Mouse (Mus musculus) liver, embryonic 16.5 days (tissue): ENCODE measurements around the gene Ccdc167. TPM values are rescaled to one million over a fixed set of nuclear protein-coding genes. Genes with fewer than 3 reads are reported as not detected.
A peak's percentile ranks its signal among the peaks of the same experiment; 100 is the strongest.

Source experiments
- ATAC-seq: fragments of 200-750 bp; cut with Nextera tagmentation; 2 replicates; pipeline ENCODE4 v1.8.0; 2017; ENCODE audit warnings: low read depth, mild to moderate bottlenecking, moderate number of reproducible peaks, moderate library complexity
- H3K27ac ChIP-seq: fragments of 300-500 bp; sonication (generic); 2 replicates; pipeline ENCODE4 v1.5.1; 2014; ENCODE audit warnings: mild to moderate bottlenecking, low read length
- H3K27me3 ChIP-seq: fragments of 300-500 bp; sonication (generic); 2 replicates; pipeline ENCODE4 v1.6.1; 2014; ENCODE audit warnings: low read depth, low read length, mixed read lengths; ENCODE audit not compliant: control insufficient read depth, insufficient read depth
- H3K36me3 ChIP-seq: fragments of 300-500 bp; sonication (generic); 2 replicates; pipeline ENCODE4 v1.6.1; 2014; ENCODE audit warnings: mild to moderate bottlenecking; ENCODE audit not compliant: control insufficient read depth, insufficient read depth
- H3K4me1 ChIP-seq: fragments of 300-500 bp; sonication (generic); 2 replicates; pipeline ENCODE4 v1.6.1; 2014; ENCODE audit warnings: low read depth, low read length, mixed read lengths; ENCODE audit not compliant: control insufficient read depth
- H3K4me2 ChIP-seq: fragments of 300-500 bp; sonication (generic); 2 replicates; pipeline ENCODE4 v1.6.1; 2014; ENCODE audit warnings: low read depth, low read length, mixed read lengths
- H3K4me3 ChIP-seq: fragments of 300-500 bp; sonication (generic); 2 replicates; pipeline ENCODE4 v1.5.1; 2014; ENCODE audit warnings: low read depth, mild to moderate bottlenecking, low read length
- H3K9ac ChIP-seq: fragments of 300-500 bp; sonication (generic); 2 replicates; pipeline ENCODE4 v1.6.1; 2014; ENCODE audit warnings: low read depth, low read length
- H3K9me3 ChIP-seq: fragments of 300-500 bp; sonication (generic); replicated peaks from 2 replicates; pipeline ENCODE4 v1.6.1; 2016; ENCODE audit warnings: low read length; ENCODE audit not compliant: control insufficient read depth
- WGBS: fragments of 180-500 bp; shearing (Covaris S2); extraction: QIAGEN DNeasy Blood & Tissue Kit; methylation state at CpG from one replicate; pipeline ENCODE4 v1.1.7; 2014; ENCODE audit not compliant: insufficient replicate concordance; 5-methylcytosine and 5-hydroxymethylcytosine counted together
- polyA plus RNA-seq: library from polyadenylated mRNA; unstranded; fragments of >200 nt; fragmentation: Nextera tagmentation; extraction: Ambion mirVana; gene quantifications from 2 replicates; pipeline ENCODE4 v1.2.1, GENCODE M21; 2015

Ccdc167 gene
- polyA plus RNA-seq, 1 experiment from 2014 or later, result 6.8 TPM

DNA sequence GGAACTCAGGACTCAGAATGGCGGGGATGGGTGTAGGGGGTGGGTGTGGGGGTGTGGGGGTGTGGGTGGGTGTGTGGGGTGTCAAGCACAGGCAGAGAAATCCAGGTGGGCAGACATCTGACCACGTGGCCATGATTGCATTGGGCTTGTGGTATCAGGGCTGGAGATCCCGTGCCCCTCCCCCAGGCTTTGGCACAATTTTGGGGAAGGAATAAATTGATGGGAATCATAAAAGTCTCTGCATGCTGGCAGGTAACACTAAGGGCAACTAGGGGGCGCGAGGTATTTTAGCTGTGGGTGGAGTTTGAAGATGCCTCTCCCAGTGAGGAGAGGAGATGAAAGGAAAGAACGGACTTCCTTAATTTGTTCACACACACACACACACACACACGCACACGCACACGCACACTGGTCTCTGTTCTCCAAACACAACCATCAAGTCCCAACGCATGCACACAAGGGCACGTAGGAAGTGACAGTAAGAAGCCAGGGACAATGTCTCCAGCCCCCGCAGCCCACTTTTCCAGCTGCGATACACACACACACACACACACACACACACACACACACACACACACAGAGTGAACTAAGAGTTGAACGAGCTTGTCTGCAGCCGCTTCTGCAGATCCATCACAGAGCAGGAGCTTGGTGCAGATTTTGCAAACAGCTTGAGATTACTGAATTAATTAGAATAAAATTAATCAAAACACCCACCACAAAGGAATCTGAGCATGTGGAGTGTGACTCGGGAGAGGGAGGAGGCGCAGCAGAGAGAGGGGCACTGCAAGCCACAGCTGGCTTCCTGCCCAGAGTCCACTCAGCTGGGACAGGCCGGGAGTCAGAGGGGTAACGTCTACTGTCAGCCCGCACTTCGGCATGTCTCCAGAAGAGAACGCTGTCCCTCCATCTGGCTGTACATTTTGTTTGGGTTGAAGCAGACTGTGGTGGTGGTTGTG is 21.3 kb upstream of the Ccdc167 start:
- H3K27me3 ChIP-seq, result no peaks in the 10 kb centered on the region
- no peaks in the 10 kb centered on the region; the same call in 1 of the 2 replicates for H3K4me1 ChIP-seq
- H3K4me2 ChIP-seq, result no peak overlapping the region

DNA sequence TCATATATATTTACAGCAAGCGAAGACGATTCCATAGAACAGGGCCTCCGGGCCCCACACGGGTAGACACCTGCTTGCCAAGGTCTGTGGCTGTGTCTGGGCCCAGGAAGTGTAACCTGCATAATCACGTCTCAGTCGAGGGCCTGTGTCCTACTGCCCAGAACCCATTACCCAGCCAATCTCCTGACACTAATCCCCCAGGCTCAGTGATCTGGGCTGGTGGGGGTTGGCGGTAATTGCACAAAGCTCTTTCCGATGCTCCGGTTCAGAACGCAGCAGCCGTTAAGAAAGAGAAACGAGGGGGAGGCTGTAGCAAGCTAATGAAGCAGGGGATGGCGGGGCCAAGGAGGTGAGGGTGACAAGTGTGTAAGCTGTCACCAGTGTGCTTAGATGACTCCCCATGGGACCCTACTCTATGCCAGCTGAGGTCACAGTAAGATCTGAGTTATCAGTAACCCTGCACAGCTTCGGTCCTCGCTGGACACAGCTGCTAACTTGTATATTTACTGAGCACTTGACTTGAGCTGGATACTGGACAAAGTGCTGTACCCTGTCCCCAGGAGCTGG is 19.7 kb upstream of the Ccdc167 start:
- H3K4me3 ChIP-seq, result no peak overlapping the region
- ATAC-seq, result no peak
- no peaks in the 10 kb centered on the region for H3K36me3 ChIP-seq
- no peaks in the 10 kb centered on the region for H3K9me3 ChIP-seq
- H3K27me3 ChIP-seq, result no peaks in the 10 kb centered on the region
- 63% methylated on average over 15 of the region's 15 CpGs for WGBS
- no peak overlapping the region for H3K4me2 ChIP-seq
- H3K4me1 ChIP-seq, result no peaks in the 10 kb centered on the region; the same call in 1 of the 2 replicates
- H3K27ac ChIP-seq, result no peak overlapping the region
- H3K9ac ChIP-seq, result no peak overlapping the region

More for the DNA sequence above, 21.3 kb upstream of the Ccdc167 start:
- ATAC-seq, result peak; percentile 45; the same call in 1 of the 2 replicates
- no peaks in the 10 kb centered on the region for H3K36me3 ChIP-seq
- no peak overlapping the region for H3K9ac ChIP-seq
- H3K9me3 ChIP-seq, result no peaks in the 10 kb centered on the region
- H3K27ac ChIP-seq, result no peak overlapping the region
- H3K4me3 ChIP-seq, result no peak overlapping the region
- 28% methylated on average over 22 of the region's 22 CpGs for WGBS

DNA sequence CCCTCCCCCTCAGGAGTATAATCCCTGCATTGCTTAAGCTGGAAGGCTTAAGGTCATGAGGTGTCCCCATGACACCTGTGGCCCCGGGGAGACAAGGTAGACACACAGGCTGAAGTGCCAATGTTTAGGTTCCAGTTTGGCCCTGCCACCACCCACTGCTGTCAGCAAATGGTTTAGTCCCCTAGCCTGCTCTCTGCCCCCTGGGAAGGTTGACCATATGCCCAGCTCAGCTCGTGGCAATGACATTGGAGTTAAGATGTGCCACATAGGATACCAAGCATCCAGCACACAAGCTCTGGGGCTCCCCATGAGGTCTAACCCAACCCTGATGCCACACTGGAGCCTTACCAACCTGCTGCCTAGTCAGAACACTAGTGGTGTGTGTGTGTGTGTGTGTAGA is 15.7 kb upstream of the Ccdc167 start:
- H3K4me2 ChIP-seq, result no peak overlapping the region

DNA sequence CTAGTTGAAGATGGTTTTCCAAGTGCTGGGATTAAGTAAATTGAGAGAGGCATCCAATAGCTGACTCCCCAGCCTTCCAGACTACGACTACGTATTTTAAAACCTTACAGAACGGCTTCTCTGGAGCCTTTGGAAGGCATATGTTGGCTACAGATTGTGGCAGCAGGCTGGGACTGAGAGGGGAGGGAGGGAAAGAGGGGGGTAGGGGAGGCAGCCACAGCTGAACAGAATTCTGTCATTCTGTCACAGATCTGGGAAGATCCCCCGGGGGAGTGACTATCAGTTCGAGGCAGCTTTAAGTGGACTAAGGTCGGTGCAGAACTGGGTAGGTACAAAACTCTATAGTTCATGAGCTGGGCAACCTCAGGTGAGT is 15.1 kb upstream of the Ccdc167 start:
- ATAC-seq, result no peak
- H3K9me3 ChIP-seq, result no peaks in the 10 kb centered on the region
- no peak overlapping the region for H3K4me2 ChIP-seq
- no peaks in the 10 kb centered on the region for H3K27me3 ChIP-seq
- H3K4me1 ChIP-seq, result no peaks in the 10 kb centered on the region; the same call in 1 of the 2 replicates
- no peaks in the 10 kb centered on the region for H3K36me3 ChIP-seq
- H3K9ac ChIP-seq, result no peak overlapping the region
- H3K4me3 ChIP-seq, result no peak overlapping the region
- 36% methylated on average over 6 of the region's 6 CpGs for WGBS
- no peak overlapping the region for H3K27ac ChIP-seq

More for the DNA sequence above, 15.7 kb upstream of the Ccdc167 start:
- H3K9ac ChIP-seq, result no peak overlapping the region
- 57% methylated on average over 2 of the region's 2 CpGs for WGBS
- H3K36me3 ChIP-seq, result no peaks in the 10 kb centered on the region
- no peaks in the 10 kb centered on the region for H3K9me3 ChIP-seq
- H3K27ac ChIP-seq, result no peak overlapping the region
- H3K27me3 ChIP-seq, result no peaks in the 10 kb centered on the region
- H3K4me3 ChIP-seq, result no peak overlapping the region
- ATAC-seq, result no peak
- no peaks in the 10 kb centered on the region; the same call in 1 of the 2 replicates for H3K4me1 ChIP-seq

DNA sequence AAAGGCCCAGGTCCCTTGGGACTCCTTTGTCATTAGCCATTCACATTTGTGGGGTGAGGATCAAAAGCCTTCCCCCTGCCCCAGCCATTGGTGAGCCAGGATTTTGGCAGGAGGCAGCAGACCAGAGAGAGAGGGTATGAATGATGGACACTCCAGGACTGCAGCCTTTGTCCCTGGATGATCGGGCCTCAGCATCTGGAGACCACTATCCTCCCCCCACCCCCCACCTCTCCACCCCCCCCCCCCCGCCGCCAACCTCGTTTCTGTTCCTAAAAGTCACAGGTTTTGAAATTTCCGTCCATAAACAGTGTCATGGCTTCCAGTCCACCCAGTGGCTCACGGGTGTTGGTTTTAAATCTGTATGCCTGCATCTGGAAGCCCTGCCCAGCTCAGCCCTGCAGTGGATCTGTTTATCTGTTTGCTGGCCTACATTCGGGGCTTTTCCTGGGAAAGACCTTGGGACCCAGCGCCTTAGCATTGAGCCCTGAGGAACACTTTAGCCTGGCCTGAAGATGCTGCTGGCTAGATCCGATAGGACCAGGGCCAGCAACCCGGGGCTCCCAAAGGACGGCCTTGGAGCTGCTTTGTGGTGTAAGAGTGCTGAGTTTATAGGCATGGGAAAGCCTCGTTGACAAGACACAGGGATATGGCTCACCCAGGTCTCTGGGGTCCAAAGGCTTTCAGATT is 14.6 kb upstream of the Ccdc167 start:
- 52% methylated on average over 12 of the region's 12 CpGs for WGBS
- ATAC-seq, result no peak

DNA sequence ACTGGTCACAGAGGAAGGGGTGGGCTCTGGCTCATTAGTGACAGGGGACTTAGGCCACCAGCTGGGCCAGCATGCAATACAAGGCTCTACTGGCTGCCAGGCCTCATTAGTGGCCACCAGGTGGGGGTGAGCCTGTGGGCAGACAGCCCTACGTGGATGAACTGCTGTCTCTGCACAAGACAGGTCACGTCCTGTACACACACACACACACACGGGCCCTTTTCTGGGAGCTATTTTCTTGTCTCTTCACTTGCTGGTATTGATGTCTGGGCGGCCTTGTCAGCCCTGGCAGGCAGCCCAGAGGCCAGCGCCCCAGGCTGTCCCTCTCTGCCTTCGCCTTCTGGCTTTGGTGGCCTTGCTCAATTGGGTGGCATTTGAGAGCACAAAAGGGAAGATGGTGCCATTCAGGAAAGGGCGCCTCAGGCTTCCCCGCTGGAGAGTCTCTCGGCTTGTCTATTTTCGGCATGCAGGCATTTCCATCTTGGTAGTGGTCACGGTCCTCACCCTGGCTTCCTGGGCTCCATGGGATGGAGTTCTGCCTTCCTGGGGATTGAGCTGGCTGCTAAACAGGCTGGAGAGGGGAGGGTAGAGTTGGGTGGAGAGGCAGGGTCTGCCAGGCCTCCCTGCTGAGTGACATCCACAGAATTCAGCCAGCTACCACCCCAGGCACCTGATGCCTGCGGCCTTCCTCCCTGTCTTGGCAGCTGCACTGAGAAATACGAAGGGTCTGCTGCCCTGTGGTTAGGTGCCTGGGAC is 13.8 kb upstream of the Ccdc167 start:
- Histone ChIP-seq H3K4me1 (no peaks in the 10 kb centered on the region; the same call in 1 of the 2 replicates), H3K4me3 (no peak overlapping the region), H3K27me3 (no peaks in the 10 kb centered on the region), H3K9ac (no peak overlapping the region), H3K9me3 (no peaks in the 10 kb centered on the region), H3K4me2 (no peak overlapping the region), H3K36me3 (no peaks in the 10 kb centered on the region), H3K27ac (no peak overlapping the region)
- WGBS, result 63% methylated on average over 13 of the region's 13 CpGs
- no peak for ATAC-seq

More for the DNA sequence above, 14.6 kb upstream of the Ccdc167 start:
- H3K4me2 ChIP-seq, result no peak overlapping the region
- no peaks in the 10 kb centered on the region for H3K36me3 ChIP-seq
- H3K9ac ChIP-seq, result no peak overlapping the region
- no peaks in the 10 kb centered on the region; the same call in 1 of the 2 replicates for H3K4me1 ChIP-seq
- no peak overlapping the region for H3K4me3 ChIP-seq
- no peak overlapping the region for H3K27ac ChIP-seq
- H3K27me3 ChIP-seq, result no peaks in the 10 kb centered on the region
- H3K9me3 ChIP-seq, result no peaks in the 10 kb centered on the region

DNA sequence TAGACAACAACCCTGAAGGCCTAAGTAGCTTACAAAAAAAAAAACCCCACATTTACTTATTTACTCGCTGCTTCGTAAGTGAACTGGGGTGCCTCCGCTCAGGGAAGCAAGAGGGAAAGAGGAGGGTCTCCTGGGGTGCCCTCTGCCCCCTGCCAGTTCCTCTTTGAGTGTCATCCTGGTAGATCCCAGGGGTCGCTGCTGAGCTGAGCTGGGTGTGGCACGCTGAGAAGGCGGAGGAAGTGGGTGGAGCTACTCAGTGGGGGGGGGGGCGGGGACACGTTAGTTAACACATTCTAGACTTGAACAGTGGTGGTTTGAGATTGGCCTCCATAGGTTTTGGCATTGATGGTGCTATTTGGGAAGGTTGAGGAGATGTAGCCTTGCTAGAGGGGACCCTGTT is 11.2 kb upstream of the Ccdc167 start:
- H3K27me3 ChIP-seq, result no peaks in the 10 kb centered on the region
- H3K4me1 ChIP-seq, result no peaks in the 10 kb centered on the region; the same call in 1 of the 2 replicates
- H3K9ac ChIP-seq, result no peak overlapping the region
- H3K36me3 ChIP-seq, result no peaks in the 10 kb centered on the region
- no peak overlapping the region for H3K27ac ChIP-seq
- WGBS, result 34% methylated on average over 8 of the region's 8 CpGs
- H3K9me3 ChIP-seq, result no peaks in the 10 kb centered on the region
- H3K4me3 ChIP-seq, result no peak overlapping the region
- no peak for ATAC-seq
- no peak overlapping the region for H3K4me2 ChIP-seq

DNA sequence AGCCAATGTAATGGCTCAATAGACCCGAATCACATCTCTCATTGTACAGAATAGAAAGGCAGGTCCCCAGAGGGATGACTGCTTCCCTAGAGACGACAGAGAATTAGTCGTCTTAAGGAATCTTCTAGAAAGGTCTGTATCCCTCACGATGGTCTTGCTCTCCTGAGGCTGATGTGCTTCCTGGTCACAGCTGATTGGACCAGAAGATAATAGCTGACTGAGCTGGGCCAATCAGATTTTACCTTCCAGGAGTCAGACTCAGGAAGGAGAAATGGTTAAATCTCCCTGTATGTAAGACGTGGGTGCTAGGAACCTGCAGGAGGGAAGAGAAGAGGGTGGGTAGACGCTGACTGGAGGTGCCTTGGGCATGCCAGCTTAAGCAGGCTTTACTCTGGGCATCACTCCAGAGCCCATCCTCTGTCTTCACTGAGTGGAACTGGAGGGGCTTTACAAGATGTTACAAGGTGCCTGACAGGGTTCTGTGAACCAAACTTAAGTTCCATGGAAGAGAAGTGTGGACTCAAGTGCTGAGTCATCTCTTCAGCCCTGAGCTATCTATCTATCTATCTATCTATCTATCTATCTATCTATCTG is 8.3 kb upstream of the Ccdc167 start:
- Histone ChIP-seq H3K4me3 (no peak overlapping the region), H3K4me1 (no peaks in the 10 kb centered on the region; the same call in 1 of the 2 replicates), H3K9me3 (no peaks in the 10 kb centered on the region), H3K36me3 (no peaks in the 10 kb centered on the region), H3K4me2 (no peak overlapping the region), H3K27ac (no peak overlapping the region), H3K27me3 (no peaks in the 10 kb centered on the region), H3K9ac (no peak overlapping the region)
- WGBS, result 54% methylated on average over 6 of the region's 6 CpGs
- no peak for ATAC-seq
